Mouse (Mus musculus) embryonic facial prominence, embryonic 12.5 days (tissue): ENCODE measurements around the gene Slc25a39. TPM values are rescaled to one million over a fixed set of nuclear protein-coding genes. Genes with fewer than 3 reads are reported as not detected.

Experiments
- ATAC-seq: fragments of 200-750 bp; cut with Nextera tagmentation; 2 replicates; pipeline ENCODE4 v1.8.0; 2017; ENCODE audit not compliant: insufficient number of reproducible peaks, insufficient read depth, low FRiP score, low TSS enrichment
- H3K27ac ChIP-seq: fragments of 300-500 bp; sonication (generic); 2 replicates; pipeline ENCODE4 v1.5.1; 2016; ENCODE audit warnings: mild to moderate bottlenecking
- H3K27me3 ChIP-seq: fragments of 300-500 bp; sonication (generic); 2 replicates; pipeline ENCODE4 v1.6.1; 2016; ENCODE audit warnings: mild to moderate bottlenecking, moderate library complexity
- H3K36me3 ChIP-seq: fragments of 300-500 bp; sonication (generic); 2 replicates; pipeline ENCODE4 v1.6.1; 2016; ENCODE audit warnings: mild to moderate bottlenecking
- H3K4me1 ChIP-seq: fragments of 300-500 bp; sonication (generic); 2 replicates; pipeline ENCODE4 v1.6.1; 2016
- H3K4me2 ChIP-seq: fragments of 300-500 bp; sonication (generic); replicated peaks from 2 replicates; pipeline ENCODE4 v1.6.1; 2016; ENCODE audit warnings: mild to moderate bottlenecking, moderate library complexity
- H3K4me3 ChIP-seq: fragments of 300-500 bp; sonication (generic); 2 replicates; pipeline ENCODE4 v1.5.1; 2016; ENCODE audit warnings: mild to moderate bottlenecking
- H3K9ac ChIP-seq: fragments of 300-500 bp; sonication (generic); 2 replicates; pipeline ENCODE4 v1.6.1; 2016; ENCODE audit warnings: mild to moderate bottlenecking, moderate library complexity
- H3K9me3 ChIP-seq: fragments of 300-500 bp; sonication (generic); 2 replicates; pipeline ENCODE4 v1.6.1; 2016; ENCODE audit warnings: mild to moderate bottlenecking, moderate library complexity
- WGBS: fragments of 180-500 bp; shearing (Covaris S2); methylation state at CpG from one replicate; pipeline ENCODE4 v1.1.7; 2016; 5-methylcytosine and 5-hydroxymethylcytosine counted together
- polyA plus RNA-seq: library from polyadenylated mRNA; unstranded; fragments of >200 nt; fragmentation: Nextera tagmentation; extraction: Ambion mirVana; gene quantifications from 2 replicates; pipeline ENCODE4 v1.2.1, GENCODE M21; 2016

Gene Slc25a39
- polyA plus RNA-seq, 1 experiment from 2014 or later, result 189 TPM

- no peak overlapping the region for H3K27ac ChIP-seq
- peaks cover 33% of the 10 kb centered on the region for H3K4me1 ChIP-seq
- no peaks in the 10 kb centered on the region for H3K9me3 ChIP-seq
- H3K36me3 ChIP-seq, result peaks cover 56% of the 10 kb centered on the region
- no peak overlapping the region for H3K4me2 ChIP-seq
- 94% methylated on average over 11 of the region's 11 CpGs for WGBS
- no peak overlapping the region; the same call in 1 of the 2 replicates for H3K9ac ChIP-seq
- H3K27me3 ChIP-seq, result peaks cover 12% of the 10 kb centered on the region; the same call in 1 of the 2 replicates
- no peak overlapping the region for H3K4me3 ChIP-seq
- no peak for ATAC-seq
Observed at GRCm38 (mm10) chr11:102434816-102435705, 27.3 kb upstream of the Slc25a39 start.

- Histone ChIP-seq H3K36me3 (peaks cover 49% of the 10 kb centered on the region), H3K4me3 (no peak overlapping the region)
Observed at GRCm38 (mm10) chr11:102434406-102434805, 26.7 kb upstream of the Slc25a39 start.

GRCm38 (mm10) chr11:102433866-102434265 is 26.1 kb upstream of the Slc25a39 start:
- Histone ChIP-seq H3K9ac (no peak overlapping the region), H3K36me3 (peaks cover 44% of the 10 kb centered on the region), H3K4me1 (peaks cover 43% of the 10 kb centered on the region)

More at GRCm38 (mm10) chr11:102434406-102434805, 26.7 kb upstream of the Slc25a39 start:
- ATAC-seq, result no peak
- Histone ChIP-seq H3K27me3 (peaks cover 7% of the 10 kb centered on the region; the same call in 1 of the 2 replicates), H3K9me3 (no peaks in the 10 kb centered on the region), H3K27ac (no peak overlapping the region), H3K4me1 (peaks cover 38% of the 10 kb centered on the region), H3K4me2 (no peak overlapping the region), H3K9ac (no peak overlapping the region)
- WGBS, result 9% methylated on average over 7 of the region's 7 CpGs

GRCm38 (mm10) chr11:102432896-102433295 is 25.1 kb upstream of the Slc25a39 start:
- no peak overlapping the region for H3K9ac ChIP-seq
- no peak overlapping the region for H3K4me3 ChIP-seq
- H3K4me2 ChIP-seq, result no peak overlapping the region
- H3K27ac ChIP-seq, result no peak overlapping the region
- no peaks in the 10 kb centered on the region for H3K9me3 ChIP-seq
- 89% methylated on average over 6 of the region's 6 CpGs for WGBS
- no peak for ATAC-seq
- H3K27me3 ChIP-seq, result peaks cover 4% of the 10 kb centered on the region; the same call in 1 of the 2 replicates
- peaks cover 37% of the 10 kb centered on the region for H3K4me1 ChIP-seq
- peaks cover 38% of the 10 kb centered on the region for H3K36me3 ChIP-seq

More at GRCm38 (mm10) chr11:102433866-102434265, 26.1 kb upstream of the Slc25a39 start:
- Histone ChIP-seq H3K9me3 (no peaks in the 10 kb centered on the region), H3K27me3 (peaks cover 6% of the 10 kb centered on the region; the same call in 1 of the 2 replicates), H3K27ac (no peak overlapping the region), H3K4me3 (no peak overlapping the region), H3K4me2 (no peak overlapping the region)
- WGBS, result 87% methylated on average over 7 of the region's 7 CpGs
- ATAC-seq, result no peak

GRCm38 (mm10) chr11:102432115-102432843 is 24.5 kb upstream of the Slc25a39 start:
- Histone ChIP-seq H3K27ac (no peak overlapping the region), H3K9ac (no peak overlapping the region), H3K4me3 (no peak overlapping the region), H3K9me3 (no peaks in the 10 kb centered on the region), H3K4me2 (0 out of 2 replicates have a peak overlapping the region, but pooled peaks have one; percentile 17), H3K27me3 (no peaks in the 10 kb centered on the region; the same call in 1 of the 2 replicates), H3K4me1 (peaks cover 31% of the 10 kb centered on the region), H3K36me3 (peaks cover 33% of the 10 kb centered on the region)
- WGBS, result 71% methylated on average over 16 of the region's 16 CpGs
- ATAC-seq, result no peak

GRCm38 (mm10) chr11:102431728-102432114 is 24.0 kb upstream of the Slc25a39 start:
- Histone ChIP-seq H3K4me1 (peaks cover 26% of the 10 kb centered on the region), H3K36me3 (peaks cover 29% of the 10 kb centered on the region), H3K9me3 (no peaks in the 10 kb centered on the region), H3K27ac (no peak overlapping the region), H3K27me3 (no peaks in the 10 kb centered on the region), H3K9ac (no peak overlapping the region), H3K4me3 (no peak overlapping the region), H3K4me2 (no peak overlapping the region)
- 76% methylated on average over 3 of the region's 3 CpGs for WGBS
- no peak for ATAC-seq

- H3K36me3 ChIP-seq, result peaks cover 25% of the 10 kb centered on the region
- H3K4me1 ChIP-seq, result peaks cover 26% of the 10 kb centered on the region
- peak overlapping the region; percentile 71 for H3K9ac ChIP-seq
- no peaks in the 10 kb centered on the region for H3K9me3 ChIP-seq
- peak overlapping the region; percentile 65 for H3K27ac ChIP-seq
- peak overlapping the region; percentile 85 for H3K4me2 ChIP-seq
- H3K4me3 ChIP-seq, result peak overlapping the region; percentile 56
- ATAC-seq, result no peak
- WGBS, result under 1% methylated on average over 7 of the region's 7 CpGs
- no peaks in the 10 kb centered on the region for H3K27me3 ChIP-seq
Observed at GRCm38 (mm10) chr11:102431018-102431645, 23.4 kb upstream of the Slc25a39 start.

GRCm38 (mm10) chr11:102430121-102431017 is 22.6 kb upstream of the Slc25a39 start, which contains the start of gene Grn:
Grn (plus strand) TSS chr11:102430315.
- no peaks in the 10 kb centered on the region for H3K9me3 ChIP-seq
- peak; percentile 87 for ATAC-seq
- H3K4me3 ChIP-seq, result peak within 1 kb of the TSS; percentile 56
- peak within 1 kb of the TSS; percentile 65 for H3K27ac ChIP-seq
- peak within 1 kb of the TSS; percentile 71 for H3K9ac ChIP-seq
- peaks cover 17% of the 10 kb centered on the region for H3K36me3 ChIP-seq
- under 1% methylated on average over 29 of the region's 29 CpGs for WGBS
- peaks cover 26% of the 10 kb centered on the region for H3K4me1 ChIP-seq
- H3K4me2 ChIP-seq, result peak within 1 kb of the TSS; percentile 85
- no peaks in the 10 kb centered on the region for H3K27me3 ChIP-seq

GRCm38 (mm10) chr11:102429551-102429950 is 21.8 kb upstream of the Slc25a39 start:
- Histone ChIP-seq H3K9ac (peak overlapping the region; percentile 63), H3K4me1 (peaks cover 26% of the 10 kb centered on the region), H3K9me3 (no peaks in the 10 kb centered on the region), H3K27ac (0 out of 2 replicates have a peak overlapping the region, but pooled peaks have one; percentile 46), H3K36me3 (0 out of 2 replicates have a peak, but pooled peaks cover 10% of the 10 kb centered on the region), H3K27me3 (no peaks in the 10 kb centered on the region), H3K4me2 (peak overlapping the region; percentile 85), H3K4me3 (peak overlapping the region; percentile 56)
- no peak for ATAC-seq
- 45% methylated on average over 3 of the region's 3 CpGs for WGBS

GRCm38 (mm10) chr11:102428981-102429540 is 21.3 kb upstream of the Slc25a39 start:
- Histone ChIP-seq H3K9ac (peak overlapping the region; percentile 63; the same call in 1 of the 2 replicates), H3K9me3 (no peaks in the 10 kb centered on the region), H3K36me3 (0 out of 2 replicates have a peak, but pooled peaks cover 9% of the 10 kb centered on the region), H3K4me2 (peak overlapping the region; percentile 85; the same call in 1 of the 2 replicates), H3K4me1 (peaks cover 26% of the 10 kb centered on the region), H3K27me3 (no peaks in the 10 kb centered on the region), H3K27ac (no peak overlapping the region), H3K4me3 (peak overlapping the region; percentile 56; the same call in 1 of the 2 replicates)
- ATAC-seq, result no peak
- 70% methylated on average over 8 of the region's 8 CpGs for WGBS
